Mouse (Mus musculus) heart, postnatal 0 days (tissue): ENCODE measurements at regions not wholly inside any gene's neighbourhood (a gene's known extent, or its start where the extent isn't known, plus 50 kb on each side); places are given as distances from the start of the nearest gene placed in this dataset.

ENCODE experiments used
- CTCF ChIP-seq: IDR thresholded peaks from 2 replicates; pipeline ENCODE4 v1.5.1; 2016; ENCODE audit warnings: antibody characterized with exemption, control low read depth, low read depth
- EP300 ChIP-seq: IDR thresholded peaks from 2 replicates; pipeline ENCODE4 v1.6.1; 2016; ENCODE audit warnings: antibody characterized with exemption, low read depth

GRCm38 (mm10) chr7:130014609-130015008 lies 422.9 kb downstream of the Wdr11 start:
- TF ChIP-seq CTCF (no peak), EP300 (no peak)
